Mouse (Mus musculus): Measurements from ENCODE around the gene Aamp. TPM values are rescaled to one million over a fixed set of nuclear protein-coding genes. Genes with fewer than 3 reads are reported as not detected.
"Not testable (repeated sequence)": the region's sequence is repeated elsewhere in the genome, so short reads cannot be mapped to it uniquely, and the experiment has no call there.

The Aamp gene
- polyA plus RNA-seq, 1 experiment from 2014 or later, result 247 TPM

DNA sequence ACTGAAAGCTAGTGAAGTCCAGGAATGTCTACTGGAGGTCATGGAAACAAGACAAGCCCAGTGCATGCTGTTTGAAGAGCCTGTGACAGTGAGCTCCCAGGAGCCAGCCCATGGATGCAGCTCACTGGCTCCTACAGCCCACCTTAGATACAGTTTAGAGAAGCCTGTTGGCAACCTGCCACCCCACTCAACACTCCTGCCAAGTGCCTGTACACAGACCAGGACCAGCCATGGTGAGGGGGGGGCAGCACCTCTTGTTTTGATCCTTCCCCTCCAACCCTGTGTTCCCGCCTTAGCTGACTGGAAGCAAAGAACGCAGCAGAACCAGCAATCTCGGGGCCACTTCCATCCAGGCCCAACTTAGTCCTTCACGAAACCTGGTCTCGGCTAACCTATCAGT lies 5.6 kb upstream of the Aamp start:
- Histone ChIP-seq H3K36me3 (peaks cover 56% of the 10 kb centered on the region), H3K27ac (replicated peaks) (no peak overlapping the region), H3K4me1 (peaks cover 32% of the 10 kb centered on the region), H3K27me3 (no peaks in the 10 kb centered on the region), H3K4me3 (replicated peaks) (no peak overlapping the region), H3K9me3 (replicated peaks) (no peaks in the 10 kb centered on the region), H3K4me2 (replicated peaks) (no peak overlapping the region), H3K9ac (no peak overlapping the region)
- ATAC-seq (ENCODE audit: insufficient number of reproducible peaks, low FRiP score, low TSS enrichment, low read depth), result no peak
- 87% methylated on average over 5 of the region's 5 CpGs for WGBS

DNA sequence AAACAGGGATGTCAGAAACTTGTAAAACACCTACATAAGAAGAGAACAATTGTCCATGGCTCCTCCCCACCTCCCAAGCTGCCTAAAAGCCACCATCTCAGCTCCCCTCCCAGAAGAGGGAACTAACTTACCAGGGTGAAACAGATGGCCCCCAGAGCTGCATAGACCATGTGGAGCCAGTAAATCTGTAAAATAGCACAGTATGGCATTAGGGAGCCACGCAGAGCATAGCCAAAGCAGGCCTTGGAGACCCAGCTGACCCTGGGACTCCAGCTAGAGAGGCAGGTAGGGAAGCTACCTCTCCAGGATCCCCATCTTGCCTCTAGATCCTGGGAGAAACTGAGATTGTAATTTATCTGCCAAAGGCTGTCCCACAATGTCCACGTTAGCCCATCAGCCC lies 5.2 kb upstream of the Aamp start:
- H3K27ac ChIP-seq (replicated peaks), result 0 out of 2 replicates have a peak overlapping the region, but pooled peaks have one; percentile 5
- no peaks in the 10 kb centered on the region for H3K9me3 ChIP-seq (replicated peaks)
- H3K4me3 ChIP-seq (replicated peaks), result no peak overlapping the region
- peaks cover 56% of the 10 kb centered on the region for H3K36me3 ChIP-seq
- no peak for ATAC-seq (ENCODE audit: insufficient number of reproducible peaks, low FRiP score, low TSS enrichment, low read depth)
- no peak overlapping the region for H3K9ac ChIP-seq
- no peak overlapping the region for H3K4me2 ChIP-seq (replicated peaks)
- no peaks in the 10 kb centered on the region for H3K27me3 ChIP-seq
- H3K4me1 ChIP-seq, result peaks cover 28% of the 10 kb centered on the region
- WGBS, result 83% methylated on average over 2 of the region's 2 CpGs

DNA sequence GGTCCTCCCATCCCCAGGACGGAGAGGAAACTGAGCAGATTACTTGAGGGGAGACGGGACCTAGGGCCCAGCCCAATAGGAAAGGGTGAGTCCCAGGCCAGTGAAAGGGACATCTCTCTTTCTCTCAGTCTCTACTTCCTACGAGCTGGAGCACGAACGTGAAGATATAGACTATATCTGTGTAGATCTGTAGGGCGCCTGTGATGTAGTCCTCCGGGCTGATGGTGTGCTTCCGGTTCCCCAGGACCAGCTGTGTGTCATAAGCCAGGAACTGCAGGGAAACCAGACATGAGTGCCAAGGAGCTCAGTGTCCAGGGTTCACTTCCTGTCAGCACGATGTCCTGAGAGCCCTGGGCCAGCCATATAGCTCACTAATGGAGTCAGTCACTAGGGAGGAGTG lies 4.7 kb upstream of the Aamp start:
- Histone ChIP-seq H3K36me3 (peaks cover 55% of the 10 kb centered on the region), H3K27me3 (no peaks in the 10 kb centered on the region), H3K9me3 (replicated peaks) (no peaks in the 10 kb centered on the region), H3K27ac (replicated peaks) (0 out of 2 replicates have a peak overlapping the region, but pooled peaks have one; percentile 5), H3K4me1 (peaks cover 27% of the 10 kb centered on the region), H3K4me3 (replicated peaks) (no peak overlapping the region), H3K9ac (no peak overlapping the region), H3K4me2 (replicated peaks) (no peak overlapping the region)
- ATAC-seq (ENCODE audit: insufficient number of reproducible peaks, low FRiP score, low TSS enrichment, low read depth), result no peak
- 87% methylated on average over 9 of the region's 9 CpGs for WGBS

DNA sequence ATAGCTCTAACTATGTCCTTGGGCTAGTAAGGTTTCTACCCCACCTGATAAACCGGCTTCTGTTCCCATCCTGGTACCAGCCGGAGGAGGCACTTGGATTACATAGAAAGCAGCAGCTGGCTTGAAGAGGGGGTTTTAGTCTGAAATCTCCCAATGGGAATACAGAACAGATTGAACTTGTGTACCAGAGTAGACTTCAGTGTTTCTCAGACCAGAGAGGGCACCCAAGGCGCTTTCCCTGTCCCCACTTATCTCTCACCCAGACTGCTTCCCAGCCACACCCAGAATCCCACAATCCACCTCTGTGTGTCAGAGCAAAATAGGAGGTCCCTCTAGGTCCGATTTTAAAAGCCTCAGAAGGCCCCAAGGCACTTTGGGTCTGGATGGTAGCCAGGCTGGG lies 3.8 kb upstream of the Aamp start:
- no peak for ATAC-seq (ENCODE audit: insufficient number of reproducible peaks, low FRiP score, low TSS enrichment, low read depth)
- Histone ChIP-seq H3K4me2 (replicated peaks) (no peak overlapping the region), H3K27ac (replicated peaks) (no peak overlapping the region), H3K36me3 (peaks cover 47% of the 10 kb centered on the region), H3K9ac (no peak overlapping the region), H3K27me3 (no peaks in the 10 kb centered on the region), H3K4me3 (replicated peaks) (no peak overlapping the region), H3K9me3 (replicated peaks) (no peaks in the 10 kb centered on the region), H3K4me1 (peaks cover 32% of the 10 kb centered on the region)
- WGBS, result 65% methylated on average over 4 of the region's 4 CpGs

DNA sequence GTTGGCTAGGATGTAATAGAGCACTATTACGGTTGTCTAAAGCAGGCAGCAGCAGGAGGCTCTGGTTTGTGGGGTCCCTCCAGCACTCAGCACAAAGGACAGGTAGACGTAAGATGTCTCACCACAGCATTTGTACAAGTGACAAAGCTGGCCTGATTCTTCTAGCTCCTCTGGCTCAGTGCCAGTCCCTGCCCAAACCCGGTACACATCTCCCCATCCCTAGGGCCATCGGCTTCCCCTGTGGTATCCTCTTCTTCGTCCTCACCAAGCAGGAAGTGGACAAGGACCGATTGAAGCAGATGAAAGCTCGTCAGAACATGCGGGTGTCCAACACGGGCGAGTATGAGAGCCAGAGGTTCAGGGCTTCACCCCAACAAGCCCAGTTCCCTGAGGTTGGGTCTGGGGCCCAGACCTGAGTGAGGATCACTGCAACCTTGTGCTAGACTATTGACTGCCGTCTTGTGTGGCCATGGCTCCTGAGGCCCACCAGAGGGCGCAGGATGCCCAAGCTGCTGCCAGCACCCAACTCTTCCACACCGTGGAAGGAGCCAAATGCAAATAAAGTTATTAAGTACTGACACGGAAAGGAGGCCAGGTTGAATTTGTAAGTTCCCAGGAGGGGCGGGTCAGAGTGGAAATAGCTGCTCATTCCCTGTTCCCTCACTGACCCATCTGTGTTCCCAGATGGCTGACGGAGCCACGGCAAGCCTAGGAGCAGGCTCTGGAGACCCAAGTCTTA lies 2.5 kb upstream of the Aamp start:
- H3K27ac ChIP-seq (replicated peaks); H3K27me3 ChIP-seq; ATAC-seq (ENCODE audit: insufficient number of reproducible peaks, low FRiP score, low TSS enrichment, low read depth); H3K4me3 ChIP-seq (replicated peaks); H3K9me3 ChIP-seq (replicated peaks); H3K4me2 ChIP-seq (replicated peaks); H3K9ac ChIP-seq: not testable (repeated sequence)
- peaks cover 47% of the 10 kb centered on the region for H3K36me3 ChIP-seq
- WGBS, result 59% methylated on average over 15 of the region's 17 CpGs
- peaks cover 43% of the 10 kb centered on the region for H3K4me1 ChIP-seq

DNA sequence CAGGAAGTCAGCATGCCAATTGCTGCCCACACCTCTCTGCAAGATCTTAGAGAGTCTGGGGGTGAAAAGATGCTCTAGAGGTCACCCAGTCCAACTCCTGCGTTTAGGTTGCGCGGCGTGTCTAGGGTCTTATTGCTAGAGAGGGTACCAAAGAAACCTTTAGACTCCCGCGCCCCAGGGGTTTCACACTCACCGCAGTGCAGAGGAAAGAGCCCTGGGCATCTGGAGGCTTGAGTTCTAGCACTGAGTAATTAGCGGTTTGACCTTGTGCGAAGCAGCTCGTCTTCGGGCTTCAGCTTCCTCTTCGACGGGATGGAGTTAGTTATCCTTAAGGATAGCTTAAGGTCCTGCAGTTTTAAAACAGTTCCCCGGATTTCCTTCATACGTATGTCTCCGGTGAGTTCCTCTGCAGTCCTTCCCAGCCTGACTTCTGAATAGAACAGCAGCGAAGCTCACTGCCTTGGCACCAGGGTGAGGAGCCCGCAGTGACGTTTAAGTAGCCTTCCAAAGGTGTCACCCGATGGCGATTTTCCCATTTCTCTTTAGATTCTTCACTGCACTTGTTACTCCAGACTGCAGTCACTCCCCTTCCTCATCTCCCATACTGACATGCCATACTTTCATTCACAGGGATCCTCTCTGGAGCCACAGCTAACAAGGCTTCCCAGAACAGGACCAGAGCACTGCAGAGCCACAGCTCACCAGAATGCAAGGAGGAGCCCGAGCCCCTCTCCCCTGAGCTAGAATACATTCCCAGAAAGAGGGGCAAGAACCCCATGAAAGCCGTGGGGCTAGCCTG lies 873 bp upstream of the Aamp start:
- Histone ChIP-seq H3K4me3 (replicated peaks) (peak overlapping the region; percentile 87), H3K27me3 (no peaks in the 10 kb centered on the region), H3K9me3 (replicated peaks) (no peaks in the 10 kb centered on the region), H3K36me3 (peaks cover 50% of the 10 kb centered on the region), H3K4me2 (replicated peaks) (peak overlapping the region; percentile 81), H3K27ac (replicated peaks) (no peak overlapping the region), H3K9ac (peak overlapping the region; percentile 68), H3K4me1 (peaks cover 43% of the 10 kb centered on the region)
- no peak for ATAC-seq (ENCODE audit: insufficient number of reproducible peaks, low FRiP score, low TSS enrichment, low read depth)
- whole genome bisulfite sequencing, result 5% methylated on average over 23 of the region's 23 CpGs

DNA sequence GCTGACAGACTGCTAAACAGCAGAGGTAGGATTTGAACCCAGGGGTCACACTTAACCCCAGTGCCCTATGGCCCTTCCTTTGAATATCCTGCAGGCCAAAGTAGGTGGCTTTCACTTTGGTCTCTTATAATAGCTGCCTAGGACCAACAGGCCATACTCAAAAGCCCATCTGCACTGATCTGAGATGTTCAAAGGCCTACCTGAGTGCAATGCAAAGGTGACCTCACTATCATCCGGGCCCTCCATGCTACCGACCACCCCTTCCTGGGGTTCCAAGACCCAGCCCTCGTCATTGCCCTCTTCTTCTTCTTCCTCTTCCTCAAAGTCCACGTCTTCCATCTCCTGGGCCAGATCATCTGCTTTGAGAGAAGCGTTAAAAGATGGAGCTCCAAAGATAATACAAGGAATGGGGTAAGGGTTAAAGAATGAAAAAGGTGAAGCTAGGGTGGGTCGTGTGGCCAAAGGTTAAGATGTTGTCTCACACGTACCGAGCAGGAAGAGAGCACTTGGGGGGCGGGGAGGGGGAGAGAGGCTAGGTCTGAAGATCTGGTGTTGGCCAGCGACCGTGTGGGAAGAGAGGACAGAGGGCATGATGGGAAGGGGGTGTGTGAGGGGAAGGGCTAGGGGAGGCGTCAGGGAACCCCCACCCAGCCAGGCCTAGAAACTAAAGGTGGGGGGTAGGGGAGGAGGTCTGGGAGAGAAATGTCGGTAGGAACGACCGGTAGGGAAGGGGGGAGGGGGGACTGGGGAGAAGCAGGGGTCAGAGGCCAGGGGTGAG lies 663 bp downstream of the Aamp start:
- peak overlapping the region; percentile 84 for H3K27ac ChIP-seq (replicated peaks)

DNA sequence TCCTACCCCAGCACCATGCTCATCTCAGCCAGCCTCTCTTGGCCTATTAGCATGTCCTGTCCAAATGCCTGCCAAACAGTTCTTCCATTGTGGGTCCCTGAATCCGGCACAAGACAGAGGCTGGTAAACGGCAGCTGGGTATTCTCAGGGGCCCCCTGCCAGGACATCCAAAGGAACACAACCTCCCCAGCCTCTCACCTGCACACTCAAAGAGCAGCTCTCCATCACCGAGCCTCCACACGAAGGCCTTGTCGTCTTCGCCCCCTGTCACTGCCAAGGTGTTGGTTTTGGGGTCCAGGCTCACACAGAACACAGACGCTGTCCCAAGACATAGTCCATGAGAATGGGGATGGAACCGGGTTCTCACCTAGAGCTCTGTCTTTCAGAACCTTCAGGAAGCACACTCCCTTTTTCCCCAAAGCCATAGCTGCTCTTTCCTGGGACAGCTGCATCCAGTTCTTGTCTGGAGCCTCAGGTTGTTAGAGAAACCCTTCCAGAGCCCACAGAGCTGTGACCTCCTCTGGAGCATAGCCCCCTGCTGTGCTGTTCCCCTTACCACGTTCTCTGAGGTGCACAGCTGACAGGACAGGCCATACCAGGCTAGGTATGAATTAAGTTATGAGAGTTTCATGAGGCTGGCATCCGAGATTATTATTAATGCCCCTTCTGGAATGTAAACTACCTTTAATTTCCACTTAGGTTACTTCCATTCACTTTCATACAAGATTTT lies 1.5 kb downstream of the Aamp start:
- no peak for ATAC-seq (ENCODE audit: insufficient number of reproducible peaks, low FRiP score, low TSS enrichment, low read depth)
- Histone ChIP-seq H3K4me2 (replicated peaks) (peak overlapping the region; percentile 81), H3K27ac (replicated peaks) (no peak overlapping the region), H3K4me3 (replicated peaks) (no peak overlapping the region), H3K4me1 (peaks cover 29% of the 10 kb centered on the region), H3K36me3 (peaks cover 46% of the 10 kb centered on the region), H3K9me3 (replicated peaks) (no peaks in the 10 kb centered on the region), H3K9ac (no peak overlapping the region), H3K27me3 (no peaks in the 10 kb centered on the region)
- 91% methylated on average over 10 of the region's 10 CpGs for WGBS

More for the DNA sequence above, 663 bp downstream of the Aamp start:
- H3K4me2 ChIP-seq (replicated peaks), result peak overlapping the region; percentile 81
- H3K4me1 ChIP-seq, result peaks cover 36% of the 10 kb centered on the region
- no peaks in the 10 kb centered on the region for H3K9me3 ChIP-seq (replicated peaks)
- H3K4me3 ChIP-seq (replicated peaks), result peak overlapping the region; percentile 87
- peaks cover 50% of the 10 kb centered on the region for H3K36me3 ChIP-seq
- H3K9ac ChIP-seq, result peak overlapping the region; percentile 80
- WGBS, result 13% methylated on average over 15 of the region's 15 CpGs
- ATAC-seq (ENCODE audit: insufficient number of reproducible peaks, low FRiP score, low TSS enrichment, low read depth), result peak; percentile 55
- no peaks in the 10 kb centered on the region for H3K27me3 ChIP-seq

DNA sequence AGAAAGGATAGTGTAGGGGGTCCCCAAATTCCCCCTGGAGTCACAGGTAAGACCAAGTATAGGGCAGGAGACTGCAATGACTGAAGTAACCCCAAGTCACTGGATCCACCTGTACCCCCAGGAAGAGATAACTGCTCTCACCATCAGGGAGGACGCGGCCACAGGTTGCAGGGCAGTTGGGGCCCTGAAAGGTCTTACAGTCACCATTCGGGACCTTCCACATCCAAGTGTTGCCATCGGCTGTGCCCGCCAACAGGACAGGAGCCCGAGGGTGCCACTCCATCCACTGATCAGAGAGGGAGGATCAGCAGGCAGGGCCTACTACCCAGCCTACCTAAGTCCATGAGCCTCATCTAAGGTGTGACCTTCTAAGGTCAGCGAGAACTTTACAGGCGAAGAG lies 2.7 kb downstream of the Aamp start:
- H3K27ac ChIP-seq (replicated peaks), result no peak overlapping the region
- WGBS, result 92% methylated on average over 8 of the region's 8 CpGs
- no peaks in the 10 kb centered on the region for H3K9me3 ChIP-seq (replicated peaks)
- no peak overlapping the region for H3K9ac ChIP-seq
- no peaks in the 10 kb centered on the region for H3K27me3 ChIP-seq
- H3K4me3 ChIP-seq (replicated peaks), result no peak overlapping the region
- peaks cover 46% of the 10 kb centered on the region for H3K36me3 ChIP-seq
- H3K4me2 ChIP-seq (replicated peaks), result no peak overlapping the region
- peaks cover 26% of the 10 kb centered on the region for H3K4me1 ChIP-seq
- no peak for ATAC-seq (ENCODE audit: insufficient number of reproducible peaks, low FRiP score, low TSS enrichment, low read depth)

DNA sequence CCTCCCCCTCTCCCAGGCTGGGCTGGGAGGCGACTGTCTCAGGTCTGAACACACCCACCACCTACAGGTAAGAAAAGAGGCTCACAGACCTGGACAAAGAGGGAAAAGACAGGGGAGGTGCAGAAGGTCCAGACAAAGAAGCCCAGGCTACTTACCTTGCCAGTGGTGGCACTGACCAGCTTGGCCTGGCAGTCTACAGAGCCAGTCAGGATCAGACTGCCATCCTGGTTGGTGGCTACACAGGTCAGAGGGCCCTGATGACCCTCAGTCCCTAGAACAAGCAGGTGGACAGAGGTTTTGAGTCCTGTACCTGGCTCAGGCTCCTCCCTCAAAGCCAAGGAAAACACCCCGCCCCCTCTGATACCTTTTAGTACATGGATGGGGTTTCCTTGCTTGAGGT lies 3.2 kb downstream of the Aamp start:
- Histone ChIP-seq H3K36me3 (peaks cover 46% of the 10 kb centered on the region), H3K4me2 (replicated peaks) (no peak overlapping the region), H3K9ac (no peak overlapping the region), H3K9me3 (replicated peaks) (no peaks in the 10 kb centered on the region), H3K27ac (replicated peaks) (no peak overlapping the region), H3K27me3 (no peaks in the 10 kb centered on the region), H3K4me3 (replicated peaks) (no peak overlapping the region), H3K4me1 (peaks cover 26% of the 10 kb centered on the region)
- no peak for ATAC-seq (ENCODE audit: insufficient number of reproducible peaks, low FRiP score, low TSS enrichment, low read depth)
- 81% methylated on average over 2 of the region's 2 CpGs for WGBS

Measured in embryonic facial prominence, embryonic 15.5 days (tissue).